In genomic region chr17:32281611-32282310, GRCm38 (mm10) we compare ENCODE assay signal across 9 mouse cellular contexts. TPM values are rescaled to one million over a fixed set of nuclear protein-coding genes. Genes with fewer than 3 reads are reported as not detected.
A peak's percentile ranks its signal among the peaks of the same experiment; 100 is the strongest.
DNase-seq lines count a peak whose midpoint lies in the region; ATAC-seq and TF ChIP-seq lines count a peak whose summit lies in the region.
"Had no signal": no experiment of that assay in that cellular context is flagged by ENCODE, and none has a peak within 500 bp of the region (broad histone marks: within the 10 kb centered on the region; RNA-seq: fewer than 3 reads in every experiment).

No protein-coding gene starts in this region.

- no peak overlapping the region for H3K27ac ChIP-seq in embryonic facial prominence, embryonic 12.5 days
- H3K27ac ChIP-seq in embryonic facial prominence, embryonic 10.5 days (replicated peaks), result no peak overlapping the region
- H3K27ac ChIP-seq in intestine, postnatal 0 days (ENCODE audit: low read depth, low read length), result no peak overlapping the region
- H3K27ac ChIP-seq: embryonic facial prominence, embryonic 15.5 days had no signal

- no peaks in the 10 kb centered on the region for H3K36me3 ChIP-seq in embryonic facial prominence, embryonic 12.5 days
- peaks cover 6% of the 10 kb centered on the region for H3K36me3 ChIP-seq in embryonic facial prominence, embryonic 10.5 days (replicated peaks)
- no peaks in the 10 kb centered on the region for H3K36me3 ChIP-seq in intestine, postnatal 0 days (ENCODE audit: control insufficient read depth, insufficient read depth)
- H3K36me3 ChIP-seq: embryonic facial prominence, embryonic 15.5 days had no signal

- H3K9ac ChIP-seq in embryonic facial prominence, embryonic 12.5 days, result no peak overlapping the region
- H3K9ac ChIP-seq in intestine, postnatal 0 days (ENCODE audit: low read depth, low read length), result no peak overlapping the region
- H3K9ac ChIP-seq: embryonic facial prominence, embryonic 15.5 days had no signal

- WGBS in embryonic facial prominence, embryonic 12.5 days, result 81% methylated on average over 4 of the region's 4 CpGs
- whole genome bisulfite sequencing in embryonic facial prominence, embryonic 10.5 days, result 86% methylated on average over 4 of the region's 4 CpGs
- 32% methylated on average over 4 of the region's 4 CpGs for WGBS in intestine, postnatal 0 days

- peak overlapping the region; percentile 9; the same call in 1 of the 2 replicates for H3K4me2 ChIP-seq in embryonic facial prominence, embryonic 12.5 days (replicated peaks)
- peak overlapping the region; percentile 38 for H3K4me2 ChIP-seq in intestine, postnatal 0 days (replicated peaks; ENCODE audit: low read depth)

- ATAC-seq in embryonic facial prominence, embryonic 12.5 days (ENCODE audit: insufficient number of reproducible peaks, insufficient read depth, low FRiP score, low TSS enrichment), result no peak
- ATAC-seq in intestine, postnatal 0 days, result no peak
- no peak for ATAC-seq in megakaryocyte-erythroid progenitor cell, adult 5-6 weeks (replicated peaks; ENCODE audit: low FRiP score, low TSS enrichment, poor library complexity, severe bottlenecking)

- DNase-seq in embryonic facial prominence, embryonic 10.5 days (ENCODE audit: low spot score), result no peak
- DNase-seq in kidney, adult 18-20 months, result peak; percentile 15
- no peak for DNase-seq in kidney, adult 11 months
- peak; percentile 26 for DNase-seq in CD4-positive helper T cell, adult 2 months (ENCODE audit: low read depth, low spot score)
- DNase-seq in thymus, postnatal 10 days (ENCODE audit: low spot score in 2 of 2), result no peak

- no peaks in the 10 kb centered on the region for H3K27me3 ChIP-seq in embryonic facial prominence, embryonic 12.5 days
- H3K27me3 ChIP-seq in embryonic facial prominence, embryonic 10.5 days (replicated peaks; ENCODE audit: low read depth, poor library complexity, severe bottlenecking), result no peaks in the 10 kb centered on the region
- H3K27me3 ChIP-seq in intestine, postnatal 0 days (replicated peaks; ENCODE audit: control insufficient read depth, insufficient read depth, low read length), result no peaks in the 10 kb centered on the region
- H3K27me3 ChIP-seq: embryonic facial prominence, embryonic 15.5 days had no signal

- no peaks in the 10 kb centered on the region for H3K9me3 ChIP-seq in embryonic facial prominence, embryonic 12.5 days
- H3K9me3 ChIP-seq in embryonic facial prominence, embryonic 10.5 days, result no peaks in the 10 kb centered on the region
- no peaks in the 10 kb centered on the region for H3K9me3 ChIP-seq in intestine, postnatal 0 days (ENCODE audit: control insufficient read depth)
- H3K9me3 ChIP-seq: embryonic facial prominence, embryonic 15.5 days had no signal

- peaks cover 26% of the 10 kb centered on the region for H3K4me1 ChIP-seq in embryonic facial prominence, embryonic 12.5 days
- peaks cover 26% of the 10 kb centered on the region for H3K4me1 ChIP-seq in embryonic facial prominence, embryonic 10.5 days
- peaks cover 3% of the 10 kb centered on the region; the same call in 1 of the 2 replicates for H3K4me1 ChIP-seq in intestine, postnatal 0 days (replicated peaks; ENCODE audit: control insufficient read depth, insufficient read depth, low read length)

- TF ChIP-seq CTCF in intestine, postnatal 0 days (IDR thresholded peaks at IDR 0.05; ENCODE audit: low read depth), result no peak

- H3K4me3 ChIP-seq in embryonic facial prominence, embryonic 12.5 days, result no peak overlapping the region
- no peak overlapping the region for H3K4me3 ChIP-seq in embryonic facial prominence, embryonic 10.5 days
- H3K4me3 ChIP-seq in intestine, postnatal 0 days (ENCODE audit: low read depth, low read length), result no peak overlapping the region

RNA-seq across cellular contexts. Expression of gene Brd4, which starts 2.8 kb away (rescaled TPM):
- polyA plus RNA-seq in embryonic facial prominence, embryonic 12.5 days (2016; fragmentation: Nextera tagmentation; extraction: Ambion mirVana), result 107 and 112 TPM in 2 replicates
- 116 and 122 TPM in 2 replicates for polyA plus RNA-seq in embryonic facial prominence, embryonic 10.5 days (2016; fragmentation: Nextera tagmentation; extraction: Ambion mirVana)
- 35.9 and 36.7 TPM in 2 replicates for polyA plus RNA-seq in intestine, postnatal 0 days (2015; fragmentation: Nextera tagmentation; extraction: Ambion mirVana)
- total RNA-seq in megakaryocyte-erythroid progenitor cell, adult 5-6 weeks (2014; fragmentation: Nextera tagmentation), result 167 and 178 TPM in 2 replicates
- total RNA-seq in megakaryocyte-erythroid progenitor cell, adult 5-6 weeks (2017), result 26.7 and 26.8 TPM in 2 replicates

RNA-seq across cellular contexts. Expression of gene Akap8, which starts 39.3 kb away (rescaled TPM):
- 145 and 148 TPM in 2 replicates for polyA plus RNA-seq in embryonic facial prominence, embryonic 12.5 days (2016; fragmentation: Nextera tagmentation; extraction: Ambion mirVana)
- 152 and 159 TPM in 2 replicates for polyA plus RNA-seq in embryonic facial prominence, embryonic 10.5 days (2016; fragmentation: Nextera tagmentation; extraction: Ambion mirVana)
- polyA plus RNA-seq in intestine, postnatal 0 days (2015; fragmentation: Nextera tagmentation; extraction: Ambion mirVana), result 18.3 and 21.9 TPM in 2 replicates
- total RNA-seq in megakaryocyte-erythroid progenitor cell, adult 5-6 weeks (2014; fragmentation: Nextera tagmentation), result 124 and 135 TPM in 2 replicates
- total RNA-seq in megakaryocyte-erythroid progenitor cell, adult 5-6 weeks (2017), result 208 and 214 TPM in 2 replicates

Comparison
In these comparisons a context has a peak if more than half of its experiments do, and no peak if none do; other contexts are left out.
1. DNase-seq: peak in kidney, adult 18-20 months (single experiment) and CD4-positive helper T cell, adult 2 months (single experiment); none in embryonic facial prominence, embryonic 10.5 days (single experiment), kidney, adult 11 months (single experiment) and thymus, postnatal 10 days (0 of 2).